ENCODE assay signal across 28 mouse cellular contexts in genomic region chr11:116513531-116514038, GRCm38 (mm10). TPM values are rescaled to one million over a fixed set of nuclear protein-coding genes. Genes with fewer than 3 reads are reported as not detected.
DNase-seq lines count a peak whose midpoint lies in the region; ATAC-seq and TF ChIP-seq lines count a peak whose summit lies in the region.
"Had no signal": no experiment of that assay in that cellular context is flagged by ENCODE, and none has a peak within 500 bp of the region (broad histone marks: within the 10 kb centered on the region; RNA-seq: fewer than 3 reads in every experiment).

No protein-coding gene starts in this region.

- no peak for TF ChIP-seq CTCF in stomach, postnatal 0 days (IDR thresholded peaks at IDR 0.05; ENCODE audit: low read depth)

- peaks cover 10% of the 10 kb centered on the region; the same call in 1 of the 2 replicates for H3K4me1 ChIP-seq in lung, embryonic 15.5 days
- peaks cover 11% of the 10 kb centered on the region; the same call in 1 of the 2 replicates for H3K4me1 ChIP-seq in stomach, embryonic 15.5 days
- no peaks in the 10 kb centered on the region for H3K4me1 ChIP-seq in stomach, postnatal 0 days (replicated peaks; ENCODE audit: control insufficient read depth, insufficient read depth)
- peaks cover 6% of the 10 kb centered on the region for H3K4me1 ChIP-seq in forebrain, embryonic 16.5 days (replicated peaks; ENCODE audit: control insufficient read depth, insufficient read depth, low read length)

- no peak overlapping the region for H3ac ChIP-seq in myocyte (ENCODE audit: control insufficient read depth, insufficient read length)

- no peak for TF ChIP-seq POLR2A in myocyte (IDR thresholded peaks at IDR 0.05; ENCODE audit: insufficient read length, low read depth)

- no peak overlapping the region for H3K9ac ChIP-seq in lung, embryonic 15.5 days
- H3K9ac ChIP-seq in stomach, embryonic 15.5 days: no peak overlapping the region
- no peak overlapping the region for H3K9ac ChIP-seq in stomach, postnatal 0 days (ENCODE audit: low read length)
- H3K9ac ChIP-seq in forebrain, embryonic 16.5 days (replicated peaks; ENCODE audit: low read depth, low read length): no peak overlapping the region
- H3K9ac ChIP-seq: embryonic facial prominence, embryonic 12.5 days; forebrain, embryonic 12.5 days; forebrain, embryonic 15.5 days; heart, embryonic 12.5 days; heart, embryonic 15.5 days; hindbrain, embryonic 14.5 days had no signal

- no peaks in the 10 kb centered on the region for H3K27me3 ChIP-seq in lung, embryonic 15.5 days
- H3K27me3 ChIP-seq in stomach, embryonic 15.5 days (replicated peaks): no peaks in the 10 kb centered on the region
- no peaks in the 10 kb centered on the region for H3K27me3 ChIP-seq in stomach, postnatal 0 days (ENCODE audit: control insufficient read depth, insufficient read depth, low read length)
- H3K27me3 ChIP-seq in myocyte (ENCODE audit: control insufficient read depth, insufficient read depth, insufficient read length): no peaks in the 10 kb centered on the region
- H3K27me3 ChIP-seq in forebrain, embryonic 16.5 days (replicated peaks; ENCODE audit: control insufficient read depth, insufficient read depth, low read length): no peaks in the 10 kb centered on the region
- H3K27me3 ChIP-seq: Patski had no signal

- peak overlapping the region; percentile 36; the same call in 1 of the 2 replicates for H3K27ac ChIP-seq in lung, embryonic 15.5 days
- peak overlapping the region; percentile 44 for H3K27ac ChIP-seq in stomach, embryonic 15.5 days
- H3K27ac ChIP-seq in stomach, postnatal 0 days (replicated peaks): no peak overlapping the region
- H3K27ac ChIP-seq in forebrain, embryonic 16.5 days (ENCODE audit: low read length): no peak overlapping the region
- H3K27ac ChIP-seq: embryonic facial prominence, embryonic 12.5 days; forebrain, embryonic 12.5 days; forebrain, embryonic 15.5 days; gastrocnemius, adult 2 months; heart, embryonic 15.5 days; hindbrain, embryonic 10.5 days; hindbrain, embryonic 14.5 days; hindbrain, postnatal 0 days had no signal

- ATAC-seq in lung, embryonic 15.5 days (ENCODE audit: borderline replicate concordance, extremely low read depth, low FRiP score, low TSS enrichment): no peak
- ATAC-seq in stomach, embryonic 15.5 days (ENCODE audit: insufficient read depth, low FRiP score, low read depth): peak; percentile 65; the same call in 1 of the 2 replicates
- ATAC-seq in stomach, postnatal 0 days (ENCODE audit: low FRiP score, low TSS enrichment): no peak
- ATAC-seq in forebrain, embryonic 16.5 days: no peak
- ATAC-seq: CD4-positive, CD25-positive, alpha-beta regulatory T cell, adult 4 months; forebrain, embryonic 15.5 days; hindbrain, postnatal 0 days; inflammation-experienced regulatory T-cells, adult 6 months; Patski had no signal

- no peaks in the 10 kb centered on the region for H3K9me3 ChIP-seq in lung, embryonic 15.5 days
- H3K9me3 ChIP-seq in stomach, embryonic 15.5 days: no peaks in the 10 kb centered on the region
- no peaks in the 10 kb centered on the region for H3K9me3 ChIP-seq in stomach, postnatal 0 days (ENCODE audit: control insufficient read depth, low read length)
- H3K9me3 ChIP-seq in forebrain, embryonic 16.5 days (ENCODE audit: control insufficient read depth, low read length): no peaks in the 10 kb centered on the region
- H3K9me3 ChIP-seq: embryonic facial prominence, embryonic 12.5 days; forebrain, embryonic 12.5 days; forebrain, embryonic 15.5 days; heart, embryonic 15.5 days; hindbrain, embryonic 10.5 days had no signal

- no peak for DNase-seq in lung, postnatal 36 days
- no peak for DNase-seq in stomach, postnatal 0 days (ENCODE audit: low spot score)
- DNase-seq: adrenal gland, postnatal 10 days; adrenal gland, postnatal 36 days; cerebellum, adult 18-20 months; cerebellum, adult 9-10 months; gastrocnemius, adult 2 months; gastrocnemius, postnatal 14 days; heart, adult 11 months; heart, postnatal 10 days; heart, postnatal 36 days had no signal

- no peaks in the 10 kb centered on the region for H3K36me3 ChIP-seq in lung, embryonic 15.5 days
- no peaks in the 10 kb centered on the region for H3K36me3 ChIP-seq in stomach, embryonic 15.5 days
- H3K36me3 ChIP-seq in stomach, postnatal 0 days (ENCODE audit: control insufficient read depth, insufficient read depth, low read length): no peaks in the 10 kb centered on the region
- no peaks in the 10 kb centered on the region for H3K36me3 ChIP-seq in myocyte (ENCODE audit: control insufficient read depth, insufficient read depth)
- no peaks in the 10 kb centered on the region for H3K36me3 ChIP-seq in forebrain, embryonic 16.5 days (ENCODE audit: control insufficient read depth, insufficient read depth)
- H3K36me3 ChIP-seq: embryonic facial prominence, embryonic 12.5 days; forebrain, embryonic 12.5 days; forebrain, embryonic 15.5 days; heart, embryonic 12.5 days; heart, embryonic 15.5 days; hindbrain, embryonic 10.5 days had no signal

- no peak for TF ChIP-seq EP300 in stomach, postnatal 0 days (optimal IDR thresholded peaks at IDR 0.05)

- 52% methylated on average over 4 of the region's 4 CpGs for WGBS in lung, embryonic 15.5 days
- WGBS in stomach, embryonic 15.5 days: 66% methylated on average over 4 of the region's 4 CpGs
- WGBS in stomach, postnatal 0 days: 60% methylated on average over 4 of the region's 4 CpGs
- WGBS in forebrain, embryonic 16.5 days: 80% methylated on average over 4 of the region's 4 CpGs

- H3K4me2 ChIP-seq in lung, embryonic 15.5 days: no peak overlapping the region
- no peak overlapping the region for H3K4me2 ChIP-seq in stomach, embryonic 15.5 days
- no peak overlapping the region for H3K4me2 ChIP-seq in stomach, postnatal 0 days (replicated peaks; ENCODE audit: low read depth)
- H3K4me2 ChIP-seq in myocyte (ENCODE audit: low read depth): no peak overlapping the region
- H3K4me2 ChIP-seq in forebrain, embryonic 16.5 days (ENCODE audit: low read length): no peak overlapping the region
- H3K4me2 ChIP-seq: embryonic facial prominence, embryonic 12.5 days; forebrain, embryonic 12.5 days; forebrain, embryonic 15.5 days; heart, embryonic 12.5 days; heart, embryonic 15.5 days; hindbrain, embryonic 14.5 days had no signal

- H3K79me2 ChIP-seq in myocyte (ENCODE audit: control insufficient read depth, insufficient read depth): no peaks in the 10 kb centered on the region

- no peak overlapping the region for H3K4me3 ChIP-seq in lung, embryonic 15.5 days
- no peak overlapping the region for H3K4me3 ChIP-seq in stomach, embryonic 15.5 days (replicated peaks)
- no peak overlapping the region for H3K4me3 ChIP-seq in stomach, postnatal 0 days (ENCODE audit: low read depth, low read length)
- no peak overlapping the region for H3K4me3 ChIP-seq in myocyte
- H3K4me3 ChIP-seq in forebrain, embryonic 16.5 days (replicated peaks; ENCODE audit: low read length): no peak overlapping the region
- H3K4me3 ChIP-seq: embryonic facial prominence, embryonic 12.5 days; erythroblast, embryonic 14.5 days; forebrain, embryonic 12.5 days; forebrain, embryonic 15.5 days; gastrocnemius, adult 2 months; heart, embryonic 12.5 days; heart, embryonic 15.5 days; hindbrain, embryonic 10.5 days had no signal

TF ChIP-seq in myocyte, 11 proteins besides CTCF, POLR2A, EP300 and RAD21:
- no peak for TF ChIP-seq REST (IDR thresholded peaks at IDR 0.05; ENCODE audit: insufficient read depth, insufficient read length)
- TF ChIP-seq TCF12 (IDR thresholded peaks at IDR 0.05; ENCODE audit: insufficient read depth, poor library complexity, severe bottlenecking): peak; percentile 30
- no peak for TF ChIP-seq USF1 (IDR thresholded peaks at IDR 0.05; ENCODE audit: low read depth)
- no peak for TF ChIP-seq CEBPB (IDR thresholded peaks at IDR 0.05; ENCODE audit: insufficient read depth, poor library complexity, severe bottlenecking)
- TF ChIP-seq MYOD1 (IDR thresholded peaks at IDR 0.05; ENCODE audit: control insufficient read depth in 1 of 3, insufficient read length in 2 of 3, low read depth in 2 of 3): peak in 1 of 3 experiments; percentile 83
- TF ChIP-seq SRF (IDR thresholded peaks at IDR 0.05; ENCODE audit: control insufficient read depth, insufficient read length, low read depth): no peak
- TF ChIP-seq MAX (IDR thresholded peaks at IDR 0.05; ENCODE audit: low read depth): no peak
- no peak for TF ChIP-seq TCF3 (IDR thresholded peaks at IDR 0.05; ENCODE audit: insufficient read length, low read depth)
- peak in 1 of 3 experiments; percentile 81 for TF ChIP-seq MYOG (IDR thresholded peaks at IDR 0.05; ENCODE audit: control insufficient read depth in 1 of 3, insufficient read depth in 1 of 3, insufficient read length in 2 of 3, low read depth in 2 of 3)

RNA-seq across cellular contexts. Expression of gene Sphk1, which starts 17.1 kb away (rescaled TPM):
- 6.2 and 6.9 TPM in 2 replicates for polyA plus RNA-seq in lung, embryonic 15.5 days (2015; fragmentation: Nextera tagmentation; extraction: Ambion mirVana)
- 15.3 and 20.7 TPM in 2 replicates for polyA plus RNA-seq in stomach, embryonic 15.5 days (2015; fragmentation: Nextera tagmentation; extraction: Ambion mirVana)
- 7.9 and 10.0 TPM in 2 replicates for polyA plus RNA-seq in stomach, postnatal 0 days (2015; fragmentation: Nextera tagmentation; extraction: Ambion mirVana)
- polyA plus RNA-seq in myocyte (2012; fragmentation: generic; extraction: Trizol): 24.5 TPM
- polyA plus RNA-seq in forebrain, embryonic 16.5 days (2015; fragmentation: Nextera tagmentation; extraction: Ambion mirVana): 2.9 and 3.3 TPM in 2 replicates
- polyA plus RNA-seq: inflammation-experienced regulatory T-cells, adult 6 months had no signal

RNA-seq across cellular contexts. Expression of gene Prpsap1, which starts 19.6 kb away (rescaled TPM):
- polyA plus RNA-seq in lung, embryonic 15.5 days (2015; fragmentation: Nextera tagmentation; extraction: Ambion mirVana): 180 and 187 TPM in 2 replicates
- 196 and 218 TPM in 2 replicates for polyA plus RNA-seq in stomach, embryonic 15.5 days (2015; fragmentation: Nextera tagmentation; extraction: Ambion mirVana)
- 94.0 and 97.1 TPM in 2 replicates for polyA plus RNA-seq in stomach, postnatal 0 days (2015; fragmentation: Nextera tagmentation; extraction: Ambion mirVana)
- polyA plus RNA-seq in myocyte (2012; fragmentation: generic; extraction: Trizol): 78.2 TPM
- 200 and 201 TPM in 2 replicates for polyA plus RNA-seq in forebrain, embryonic 16.5 days (2015; fragmentation: Nextera tagmentation; extraction: Ambion mirVana)

RNA-seq across cellular contexts. Expression of gene Qrich2, which starts 47.5 kb away (rescaled TPM):
- 0.08 TPM in 1 of 2 replicates, not detected in the other for polyA plus RNA-seq in lung, embryonic 15.5 days (2015; fragmentation: Nextera tagmentation; extraction: Ambion mirVana)
- polyA plus RNA-seq in stomach, embryonic 15.5 days (2015; fragmentation: Nextera tagmentation; extraction: Ambion mirVana): 0.46 and 0.50 TPM in 2 replicates
- 0.08 and 0.16 TPM in 2 replicates for polyA plus RNA-seq in stomach, postnatal 0 days (2015; fragmentation: Nextera tagmentation; extraction: Ambion mirVana)
- polyA plus RNA-seq in myocyte (2012; fragmentation: generic; extraction: Trizol): not detected
- polyA plus RNA-seq in forebrain, embryonic 16.5 days (2015; fragmentation: Nextera tagmentation; extraction: Ambion mirVana): 0.09 TPM in 1 of 2 replicates, not detected in the other
- polyA plus RNA-seq: CD4-positive, CD25-positive, alpha-beta regulatory T cell, adult 4 months; erythroblast, embryonic 14.5 days; forebrain, embryonic 12.5 days; forebrain, embryonic 15.5 days; frontal cortex, adult 2 months; heart, embryonic 12.5 days; heart, embryonic 15.5 days; hindbrain, embryonic 14.5 days; inflammation-experienced regulatory T-cells, adult 6 months had no signal

Comparison
In these comparisons a context has a peak if more than half of its experiments do, and no peak if none do; other contexts are left out.
1. H3K27ac ChIP-seq: peak in lung, embryonic 15.5 days (single experiment) and stomach, embryonic 15.5 days (single experiment); none in stomach, postnatal 0 days (single experiment) and forebrain, embryonic 16.5 days (single experiment).